In genomic region chr12:50560536-50560935, GRCm38 (mm10) we compare ENCODE assay signal across 28 mouse cellular contexts.
DNase-seq lines count a peak whose midpoint lies in the region; ATAC-seq and TF ChIP-seq lines count a peak whose summit lies in the region.
"Had no signal": no experiment of that assay in that cellular context is flagged by ENCODE, and none has a peak within 500 bp of the region (broad histone marks: within the 10 kb centered on the region; RNA-seq: fewer than 3 reads in every experiment).

No protein-coding gene starts in this region.

- H3K4me2 ChIP-seq in forebrain, embryonic 14.5 days (ENCODE audit: low read length) = no peak overlapping the region
- no peak overlapping the region for H3K4me2 ChIP-seq in forebrain, embryonic 16.5 days (ENCODE audit: low read length)
- H3K4me2 ChIP-seq: embryonic facial prominence, embryonic 12.5 days; embryonic facial prominence, embryonic 15.5 days; forebrain, embryonic 12.5 days; hindbrain, embryonic 12.5 days; hindbrain, embryonic 15.5 days had no signal

- H3K9ac ChIP-seq in forebrain, embryonic 14.5 days (ENCODE audit: low read length) = no peak overlapping the region
- no peak overlapping the region for H3K9ac ChIP-seq in forebrain, embryonic 16.5 days (replicated peaks; ENCODE audit: low read depth, low read length)
- H3K9ac ChIP-seq: embryonic facial prominence, embryonic 12.5 days; embryonic facial prominence, embryonic 15.5 days; forebrain, embryonic 12.5 days; hindbrain, embryonic 12.5 days; hindbrain, embryonic 15.5 days had no signal

- no peaks in the 10 kb centered on the region for H3K9me3 ChIP-seq in forebrain, embryonic 14.5 days (replicated peaks; ENCODE audit: control insufficient read depth, low read length)
- no peaks in the 10 kb centered on the region for H3K9me3 ChIP-seq in forebrain, embryonic 16.5 days (ENCODE audit: control insufficient read depth, low read length)
- H3K9me3 ChIP-seq: embryonic facial prominence, embryonic 12.5 days; embryonic facial prominence, embryonic 15.5 days; forebrain, embryonic 12.5 days; G1E; heart, embryonic 10.5 days; hindbrain, embryonic 12.5 days; hindbrain, embryonic 15.5 days had no signal

- no peak for TF ChIP-seq POLR2A in brain, embryonic 14.5 days (IDR thresholded peaks at IDR 0.05; ENCODE audit: borderline replicate concordance, extremely low read depth, insufficient read depth, insufficient read length, poor library complexity, severe bottlenecking)

- DNase-seq in forebrain, embryonic 14.5 days (ENCODE audit: low spot score) = peak; percentile 46
- DNase-seq in retina, postnatal 1 day = peak; percentile 38
- no peak for DNase-seq in retina, embryonic 14.5 days (ENCODE audit: low spot score)
- DNase-seq in brain, embryonic 14.5 days (ENCODE audit: low read depth) = peak; percentile 63
- DNase-seq in gonadal fat pad, adult 2 months (ENCODE audit: low read depth) = peak; percentile 68
- no peak for DNase-seq in heart, adult 11 months
- no peak for DNase-seq in heart, adult 18-20 months
- DNase-seq: adrenal gland, postnatal 10 days; adrenal gland, postnatal 36 days; B cell, adult 2 months; cerebellum, adult 18-20 months; cerebellum, adult 9-10 months; cerebellum, postnatal 14 days; gastrocnemius, postnatal 10 days; gastrocnemius, postnatal 36 days; heart, adult 2 months; kidney, adult 2 months had no signal

- no peaks in the 10 kb centered on the region for H3K27me3 ChIP-seq in forebrain, embryonic 14.5 days (replicated peaks; ENCODE audit: control insufficient read depth, insufficient read depth, low read length)
- H3K27me3 ChIP-seq in forebrain, embryonic 16.5 days (replicated peaks; ENCODE audit: control insufficient read depth, insufficient read depth, low read length) = no peaks in the 10 kb centered on the region
- H3K27me3 ChIP-seq: CH12.LX; embryonic facial prominence, embryonic 12.5 days; embryonic facial prominence, embryonic 15.5 days; forebrain, embryonic 12.5 days; hindbrain, embryonic 12.5 days; hindbrain, embryonic 15.5 days had no signal

- 26% methylated on average over 1 of the region's 1 CpGs for WGBS in forebrain, embryonic 14.5 days
- WGBS in forebrain, embryonic 16.5 days = 42% methylated on average over 1 of the region's 1 CpGs

- TF ChIP-seq CTCF in brain, embryonic 14.5 days (IDR thresholded peaks at IDR 0.05; ENCODE audit: borderline replicate concordance, extremely low read depth, insufficient read depth, insufficient read length) = no peak

- ATAC-seq in forebrain, embryonic 14.5 days = peak; percentile 52; the same call in 1 of the 2 replicates
- ATAC-seq in forebrain, embryonic 16.5 days = no peak
- ATAC-seq: activated CD4-positive, CD25-positive, alpha-beta regulatory T cell, adult 4 months; intestine, postnatal 0 days had no signal

- no peak overlapping the region for H3K4me3 ChIP-seq in forebrain, embryonic 14.5 days (ENCODE audit: low read depth, low read length)
- no peak overlapping the region for H3K4me3 ChIP-seq in forebrain, embryonic 16.5 days (replicated peaks; ENCODE audit: low read length)
- H3K4me3 ChIP-seq: embryonic facial prominence, embryonic 12.5 days; embryonic facial prominence, embryonic 15.5 days; forebrain, embryonic 12.5 days; heart, adult 2 months; heart, embryonic 10.5 days; hindbrain, embryonic 12.5 days; hindbrain, embryonic 15.5 days had no signal

- no peak overlapping the region for H3K27ac ChIP-seq in forebrain, embryonic 14.5 days (ENCODE audit: low read depth, low read length)
- no peak overlapping the region for H3K27ac ChIP-seq in forebrain, embryonic 16.5 days (ENCODE audit: low read length)
- H3K27ac ChIP-seq: embryonic facial prominence, embryonic 12.5 days; embryonic facial prominence, embryonic 15.5 days; forebrain, embryonic 12.5 days; heart, adult 2 months; heart, embryonic 10.5 days; hindbrain, embryonic 12.5 days; hindbrain, embryonic 15.5 days had no signal

- H3K4me1 ChIP-seq in forebrain, embryonic 14.5 days (ENCODE audit: control insufficient read depth, insufficient read depth, low read length) = no peaks in the 10 kb centered on the region
- H3K4me1 ChIP-seq in forebrain, embryonic 16.5 days (replicated peaks; ENCODE audit: control insufficient read depth, insufficient read depth, low read length) = no peaks in the 10 kb centered on the region
- H3K4me1 ChIP-seq: embryonic facial prominence, embryonic 15.5 days; forebrain, embryonic 12.5 days; heart, embryonic 10.5 days; hindbrain, embryonic 12.5 days; hindbrain, embryonic 15.5 days had no signal

- no peaks in the 10 kb centered on the region for H3K36me3 ChIP-seq in forebrain, embryonic 14.5 days (ENCODE audit: control insufficient read depth, insufficient read depth, low read length)
- no peaks in the 10 kb centered on the region for H3K36me3 ChIP-seq in forebrain, embryonic 16.5 days (ENCODE audit: control insufficient read depth, insufficient read depth)
- H3K36me3 ChIP-seq: embryonic facial prominence, embryonic 12.5 days; embryonic facial prominence, embryonic 15.5 days; forebrain, embryonic 12.5 days; G1E; heart, embryonic 10.5 days; hindbrain, embryonic 12.5 days; hindbrain, embryonic 15.5 days had no signal

Comparison
In these comparisons a context has a peak if more than half of its experiments do, and no peak if none do; other contexts are left out.
1. DNase-seq: peak in forebrain, embryonic 14.5 days (single experiment), retina, postnatal 1 day (single experiment), brain, embryonic 14.5 days (single experiment) and gonadal fat pad, adult 2 months (single experiment); none in retina, embryonic 14.5 days (single experiment), heart, adult 11 months (single experiment) and heart, adult 18-20 months (0 of 2).